Mouse (Mus musculus) naive thymus-derived CD4-positive, alpha-beta T cell, adult 2 months (primary cell): Measurements from ENCODE around the gene Pabpc1l.

Experiments
- DNase-seq: peaks from one replicate; pipeline ENCODE4 v3.0.0-alpha.2; 2011; ENCODE audit warnings: low read depth

Pabpc1l gene

DNA sequence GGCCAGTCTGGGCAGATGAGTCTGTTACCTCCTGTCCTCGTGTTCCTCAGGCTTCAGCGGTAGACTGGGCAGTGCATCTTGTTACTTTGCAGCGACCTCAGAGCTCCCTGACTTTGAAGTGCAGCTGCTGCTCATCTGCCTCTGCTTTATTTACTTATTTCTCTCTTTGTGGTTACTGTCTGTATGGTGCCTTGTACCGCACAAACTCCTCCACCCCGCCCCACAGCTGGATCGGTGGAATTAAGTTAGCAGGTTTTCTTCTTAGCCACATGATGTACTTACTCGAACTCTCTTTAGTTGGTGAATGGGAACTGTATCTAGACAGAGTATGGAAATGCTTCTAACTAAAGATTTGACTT lies 59.1 kb downstream of the Pabpc1l start:
- DNase-seq = peak; percentile 90

- DNase-seq = peak; percentile 74
Observed at GRCm38 (mm10) chr2:164087416-164088017, 62.3 kb downstream of the Pabpc1l start.

DNA sequence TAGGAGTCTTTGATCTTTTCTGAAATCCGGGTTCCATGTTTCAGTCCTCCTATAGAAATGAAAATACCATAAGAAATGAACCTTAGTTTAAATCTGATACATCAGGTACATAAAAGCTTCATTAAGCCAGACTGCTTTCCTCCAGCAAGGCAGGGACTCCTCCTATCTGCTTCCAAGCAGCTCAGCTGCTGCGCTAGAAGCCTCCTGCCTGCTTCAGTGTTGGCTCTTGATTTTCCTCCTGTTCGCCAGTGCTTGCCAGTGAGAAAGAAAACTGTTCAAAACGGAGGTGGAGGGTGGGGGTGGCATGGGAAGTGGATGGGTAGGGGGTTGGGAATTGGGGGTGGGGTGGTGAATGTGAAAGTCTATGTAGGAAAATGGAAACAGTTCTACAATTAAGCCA lies 64.3 kb downstream of the Pabpc1l start:
- DNase-seq = no peak

GRCm38 (mm10) chr2:164094152-164094551 lies 68.9 kb downstream of the Pabpc1l start:
- DNase-seq = peak; percentile 69

DNA sequence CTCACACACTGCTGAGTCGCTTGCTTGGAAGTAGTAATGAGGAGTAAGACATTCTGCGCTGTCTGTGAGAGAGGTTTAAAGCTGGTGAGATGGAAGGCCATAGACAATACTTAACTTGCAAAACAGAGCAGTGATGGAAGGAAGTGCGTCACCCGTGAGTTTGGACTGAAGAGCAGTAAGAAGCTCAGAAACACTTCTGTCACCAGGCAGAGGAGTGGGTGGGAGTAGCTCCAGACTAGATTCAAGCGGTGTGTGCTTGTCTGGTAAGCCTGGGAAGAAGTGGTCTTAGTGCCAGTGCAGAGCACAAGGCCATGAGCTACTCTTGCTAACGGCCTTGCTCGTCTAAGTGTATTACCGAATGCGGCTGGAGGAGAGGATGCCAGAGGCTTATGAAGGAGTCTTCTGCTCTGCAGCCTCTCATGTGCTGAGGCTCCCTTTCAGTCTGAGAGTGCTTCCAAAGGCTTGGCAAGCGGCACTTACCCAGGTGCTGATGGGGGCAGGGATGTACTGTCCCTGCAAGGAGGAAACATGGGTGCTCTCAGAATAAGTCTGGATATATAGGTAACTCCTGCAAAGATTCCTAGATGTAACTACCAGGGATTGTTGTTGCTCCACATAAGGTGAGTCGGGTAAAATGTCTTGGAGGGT lies 73.5 kb downstream of the Pabpc1l start:
- DNase-seq = no peak
